Mouse (Mus musculus) bone marrow, adult 2 months (tissue): ENCODE results near the gene Pak1.
A peak's percentile ranks its signal among the peaks of the same experiment; 100 is the strongest.

Source experiments
- CTCF ChIP-seq: fragments of 200-500 bp; IDR thresholded peaks from 2 replicates; pipeline ENCODE4 v1.5.1; 2011; ENCODE audit warnings: low read length, control low read depth; ENCODE audit not compliant: control insufficient read depth, insufficient read depth
- POLR2A ChIP-seq: fragments of 200-500 bp; IDR thresholded peaks from 2 replicates; pipeline ENCODE4 v1.6.1; 2011; ENCODE audit warnings: low read depth, mild to moderate bottlenecking, control low read depth, low read length, borderline replicate concordance; ENCODE audit not compliant: control insufficient read depth

- TF ChIP-seq CTCF (0 out of 2 replicates have a peak, but pooled peaks have one; percentile 7), POLR2A (no peak)
These were observed 38.8 kb upstream of the Pak1 start for GRCm38 (mm10) chr7:97749207-97750190.
